Mouse (Mus musculus): Measurements from ENCODE around the gene Got2.

The Got2 gene

DNA sequence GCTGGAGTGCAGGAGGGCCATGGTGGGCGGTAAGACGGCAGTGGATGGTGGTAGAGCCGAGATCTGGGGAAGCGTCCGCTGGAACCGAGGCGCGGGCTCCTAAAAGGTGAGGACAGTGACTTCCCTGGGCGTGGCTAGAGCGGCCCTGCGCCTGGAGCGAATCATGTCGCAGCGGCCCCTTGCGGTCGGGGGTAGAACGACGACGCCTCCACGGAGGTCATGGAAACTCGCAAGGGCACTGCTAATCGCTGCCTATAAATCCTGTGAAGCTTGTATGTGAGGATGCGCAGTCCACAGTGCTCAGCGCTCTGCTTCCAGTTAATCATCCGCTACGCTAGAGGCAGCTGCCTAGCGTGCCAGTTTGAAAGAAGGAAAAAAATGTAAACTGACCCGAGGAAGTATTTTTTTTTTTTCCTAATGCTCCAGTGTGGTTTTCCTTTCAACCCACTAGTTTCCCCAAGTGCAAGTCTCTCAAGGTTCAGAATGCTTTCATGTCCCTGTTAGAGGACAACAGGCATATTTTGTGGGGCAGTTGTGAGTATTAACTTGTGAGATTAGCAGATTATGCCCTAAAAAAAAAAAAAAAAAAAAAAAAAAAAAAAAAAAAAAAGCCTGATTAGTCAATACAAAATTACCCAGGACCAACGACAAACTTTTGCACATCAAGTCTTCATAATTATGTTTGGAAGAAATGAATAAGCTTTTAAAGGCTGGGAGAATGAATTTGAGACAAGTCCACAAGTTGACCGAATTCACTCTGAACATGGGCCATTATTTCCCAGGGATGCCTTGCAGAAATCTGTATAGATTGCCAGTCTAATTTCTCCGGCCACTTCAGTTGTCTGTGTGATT lies at the start of gene Got2:
Got2 (minus strand) TSS at position 263 of the 852 bp plus-strand sequence.
- DNase-seq (ENCODE audit: low read depth, low spot score), result peak; percentile 96

- DNase-seq (ENCODE audit: low read depth, low spot score), result no peak
Observed at GRCm38 (mm10) chr8:95932841-95933240, 44.5 kb upstream of the Got2 start.

DNA sequence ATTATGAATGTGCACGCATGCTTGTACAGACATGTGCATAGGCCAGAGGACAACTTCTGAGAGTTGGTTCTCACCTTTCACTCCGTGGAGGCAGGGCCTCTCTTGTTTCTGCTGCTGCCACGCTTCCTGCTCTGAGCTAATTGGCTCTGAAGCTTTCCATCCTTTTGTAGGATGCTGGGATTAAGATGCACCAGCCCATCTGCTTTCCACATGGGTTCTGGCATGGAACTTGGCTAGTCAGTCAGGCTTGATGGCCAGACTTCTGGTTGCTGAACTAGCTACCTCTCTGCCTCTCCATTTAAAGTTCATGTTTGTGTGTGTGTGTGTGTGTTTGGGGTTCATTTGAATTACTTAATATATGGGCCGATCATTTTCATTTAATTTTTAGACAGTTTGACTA lies 41.5 kb upstream of the Got2 start:
- DNase-seq (ENCODE audit: low read depth, low spot score), result no peak

DNA sequence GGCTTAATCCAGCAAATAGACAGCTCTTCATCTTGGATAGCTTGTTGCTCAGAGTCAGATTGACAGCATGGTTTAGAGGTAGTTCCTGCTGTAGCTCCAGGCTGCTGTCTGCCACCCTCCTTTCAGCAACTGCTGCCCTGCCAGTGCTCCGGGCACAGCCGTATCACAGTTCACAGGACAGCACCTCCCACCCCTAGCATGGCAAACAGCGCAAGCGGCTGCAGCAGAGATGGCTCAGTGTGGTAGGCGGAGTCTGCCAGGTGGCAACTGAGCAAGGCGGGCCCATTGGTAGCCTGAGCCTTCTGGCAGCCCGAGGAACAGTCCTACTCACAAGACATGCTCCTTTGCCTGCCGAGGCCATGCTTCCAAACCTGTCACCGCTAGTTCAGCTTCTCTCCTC lies 27.8 kb upstream of the Got2 start:
- DNase-seq (ENCODE audit: low read depth, low spot score), result peak; percentile 68

GRCm38 (mm10) chr8:95914905-95915643 lies 26.7 kb upstream of the Got2 start:
- peak; percentile 63 for DNase-seq (ENCODE audit: low read depth, low spot score)

DNA sequence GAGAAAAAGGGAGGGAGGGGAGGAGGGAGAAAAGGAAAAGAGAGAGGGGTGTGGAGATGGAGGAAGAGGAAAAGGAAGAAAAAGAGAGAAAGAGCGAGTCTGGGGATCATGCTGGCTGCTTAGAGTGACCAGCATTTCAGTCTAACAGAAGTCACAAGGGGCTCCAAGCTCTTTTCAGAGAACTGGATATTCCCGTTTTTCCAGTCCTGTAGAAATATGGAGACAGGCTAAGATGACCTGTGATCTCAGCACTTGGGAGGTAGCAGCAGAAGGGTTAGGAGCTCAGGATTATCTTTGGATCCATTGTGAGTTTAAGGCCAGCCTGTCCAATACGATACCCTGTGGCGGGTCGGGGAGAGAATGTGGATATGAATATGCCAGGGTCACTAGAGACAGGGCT lies 22.9 kb upstream of the Got2 start:
- DNase-seq (ENCODE audit: low read depth, low spot score), result no peak

GRCm38 (mm10) chr8:95907885-95908284 lies 19.5 kb upstream of the Got2 start:
- no peak for DNase-seq (ENCODE audit: low read depth, low spot score)

DNA sequence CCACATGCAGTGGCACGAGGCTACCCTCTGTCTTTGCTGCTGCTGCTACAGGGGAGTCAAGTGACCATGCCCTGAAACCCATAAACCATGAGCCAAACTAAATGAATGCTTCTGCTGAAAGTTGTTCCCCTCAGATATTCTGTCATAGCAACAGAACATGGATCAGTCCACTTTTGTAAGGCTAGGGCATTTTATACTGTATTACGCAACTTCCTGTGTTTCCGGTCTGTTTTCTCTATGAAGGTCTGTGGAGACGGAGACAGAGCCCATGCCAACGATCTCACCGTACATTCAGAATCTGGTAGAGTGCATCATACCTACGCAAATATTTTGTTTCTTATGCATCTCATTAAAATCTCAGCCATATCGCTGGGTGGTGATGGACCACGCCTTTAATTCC lies 18.4 kb upstream of the Got2 start:
- DNase-seq (ENCODE audit: low read depth, low spot score), result no peak

DNA sequence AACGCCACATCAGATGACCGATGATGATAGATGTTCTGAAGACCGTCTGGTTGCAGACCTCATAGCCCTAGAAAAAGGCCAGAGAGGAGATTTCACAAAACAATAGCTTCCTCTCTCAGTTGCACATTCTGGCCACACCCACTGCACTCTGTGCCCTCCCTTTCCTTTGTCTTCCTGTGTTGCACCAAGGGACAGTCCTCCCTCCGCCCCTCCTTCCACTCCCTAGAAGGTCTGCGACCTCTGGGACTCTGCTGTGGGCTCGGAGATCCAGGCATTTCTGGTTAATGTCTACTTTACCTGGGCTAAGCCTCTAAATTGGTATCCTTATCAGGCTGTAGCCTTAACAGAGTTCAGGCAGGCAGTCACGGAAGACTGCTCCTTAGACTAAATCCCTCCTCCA lies 13.5 kb upstream of the Got2 start:
- DNase-seq (ENCODE audit: low read depth, low spot score), result no peak

DNA sequence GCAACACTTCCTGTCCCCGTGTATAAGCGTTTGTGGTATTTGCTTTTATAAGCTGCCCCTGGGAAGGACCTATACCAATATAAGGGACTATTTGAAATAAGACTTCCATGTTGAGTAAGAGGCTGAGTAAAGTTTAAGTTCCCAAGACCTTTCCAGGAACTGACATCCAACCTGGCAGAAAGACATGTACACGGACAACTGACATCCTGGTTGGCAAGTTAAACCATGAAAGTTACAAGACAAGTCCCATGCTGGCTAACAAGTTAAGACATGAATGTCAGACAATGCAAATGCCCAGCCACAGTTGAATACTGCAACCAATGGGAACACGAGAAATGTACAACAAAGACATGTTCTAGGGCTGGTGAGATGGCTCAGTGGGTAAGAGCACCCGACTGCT lies 5.4 kb upstream of the Got2 start:
- DNase-seq (ENCODE audit: low read depth, low spot score), result no peak

GRCm38 (mm10) chr8:95887578-95888284 lies 616 bp downstream of the Got2 start:
- DNase-seq (ENCODE audit: low read depth, low spot score), result peak; percentile 28

- DNase-seq (ENCODE audit: low read depth, low spot score), result no peak
Observed at GRCm38 (mm10) chr8:95886647-95887577, 1.4 kb downstream of the Got2 start.

- no peak for DNase-seq (ENCODE audit: low read depth, low spot score)
Observed at GRCm38 (mm10) chr8:95885966-95886365, 2.4 kb downstream of the Got2 start.

DNA sequence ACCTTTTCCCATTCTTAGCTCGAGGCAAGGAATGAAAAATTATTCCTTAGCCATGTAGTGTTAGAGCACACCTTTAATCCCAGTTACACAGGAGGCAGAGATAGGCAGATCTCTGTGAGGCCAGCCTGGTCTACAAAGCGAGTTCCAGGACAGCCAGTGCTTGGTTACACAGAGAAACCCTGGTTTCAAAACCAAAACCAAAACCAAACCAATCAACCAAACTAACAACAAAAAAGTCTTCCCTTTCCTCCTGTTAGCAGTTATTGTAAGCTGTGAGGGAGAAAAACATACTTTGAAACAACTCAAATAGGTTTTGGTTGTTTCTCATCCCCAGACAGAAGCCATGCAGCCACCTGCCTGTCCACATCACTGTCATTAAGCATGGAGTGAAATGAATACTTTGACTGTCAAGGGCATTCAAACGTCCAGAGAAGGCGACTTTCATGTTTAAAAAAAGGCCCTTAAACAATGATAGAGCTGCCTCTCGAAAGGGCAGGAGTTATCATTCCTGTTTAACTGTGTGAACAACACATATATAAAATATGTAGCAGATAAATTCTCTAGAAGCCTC lies 3.0 kb downstream of the Got2 start:
- DNase-seq (ENCODE audit: low read depth, low spot score), result no peak

DNA sequence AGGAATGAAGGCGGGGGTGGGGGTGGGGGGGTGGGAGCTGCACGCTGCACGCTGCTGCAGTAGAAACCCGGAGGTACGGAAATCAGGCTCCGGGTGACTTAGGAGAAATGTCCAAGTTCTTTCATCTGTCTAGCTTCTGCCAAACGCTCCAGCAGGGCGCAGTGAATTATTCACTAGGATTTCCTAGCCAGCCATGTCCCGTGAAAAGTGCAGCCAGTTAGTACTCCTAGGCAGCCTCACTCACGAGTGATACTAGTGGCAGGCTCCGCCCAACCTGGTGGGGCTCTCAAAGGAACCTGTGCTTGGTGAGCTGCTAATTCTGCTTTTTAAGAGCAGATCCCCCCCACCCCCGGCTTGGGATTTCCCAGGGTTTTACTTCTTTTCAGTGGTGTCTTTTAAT lies 3.9 kb downstream of the Got2 start:
- no peak for DNase-seq (ENCODE audit: low read depth, low spot score)

DNA sequence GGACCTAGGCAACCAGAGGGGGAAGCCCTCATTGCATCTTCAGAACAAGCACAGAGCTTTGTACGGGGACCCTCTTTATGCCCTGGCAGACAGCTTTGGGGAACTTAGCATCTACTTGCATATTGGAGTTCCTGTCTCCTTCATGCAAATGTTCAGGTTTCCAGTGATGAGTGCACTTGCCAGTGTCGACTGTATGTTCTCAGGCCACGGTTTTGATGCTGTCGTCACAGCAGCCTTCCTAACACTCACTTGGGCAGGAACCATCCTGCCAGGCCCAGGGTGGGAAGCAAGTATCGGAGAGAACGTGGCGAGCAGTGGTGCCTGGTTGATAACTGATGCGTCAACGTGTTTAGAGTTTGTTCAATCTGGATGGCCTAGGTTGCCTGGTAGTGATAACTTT lies 6.2 kb downstream of the Got2 start:
- no peak for DNase-seq (ENCODE audit: low read depth, low spot score)

DNA sequence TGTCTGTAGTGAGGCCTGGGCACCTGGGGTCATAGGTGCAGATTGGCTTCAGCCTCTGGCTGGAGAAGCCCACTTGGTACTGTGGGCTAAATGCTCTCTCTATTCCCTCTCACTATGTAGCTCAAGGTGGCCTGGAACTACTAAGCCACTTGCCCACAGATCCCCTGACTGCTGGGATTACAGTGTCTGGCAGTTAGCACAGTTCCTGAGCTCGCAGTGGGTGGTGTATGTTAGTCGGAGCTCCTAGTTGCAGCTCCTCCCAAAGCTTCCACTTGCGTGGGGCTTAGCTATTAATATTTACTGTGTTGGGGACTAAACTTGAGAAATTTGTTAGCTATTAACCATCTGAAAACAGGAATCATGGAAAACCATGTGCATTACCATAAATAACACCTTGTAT lies 6.8 kb downstream of the Got2 start:
- no peak for DNase-seq (ENCODE audit: low read depth, low spot score)

- no peak for DNase-seq (ENCODE audit: low read depth, low spot score)
Observed at GRCm38 (mm10) chr8:95879823-95880222, 8.5 kb downstream of the Got2 start.

- DNase-seq (ENCODE audit: low read depth, low spot score), result peak; percentile 64
Observed at GRCm38 (mm10) chr8:95878176-95878962, 10.0 kb downstream of the Got2 start.

DNA sequence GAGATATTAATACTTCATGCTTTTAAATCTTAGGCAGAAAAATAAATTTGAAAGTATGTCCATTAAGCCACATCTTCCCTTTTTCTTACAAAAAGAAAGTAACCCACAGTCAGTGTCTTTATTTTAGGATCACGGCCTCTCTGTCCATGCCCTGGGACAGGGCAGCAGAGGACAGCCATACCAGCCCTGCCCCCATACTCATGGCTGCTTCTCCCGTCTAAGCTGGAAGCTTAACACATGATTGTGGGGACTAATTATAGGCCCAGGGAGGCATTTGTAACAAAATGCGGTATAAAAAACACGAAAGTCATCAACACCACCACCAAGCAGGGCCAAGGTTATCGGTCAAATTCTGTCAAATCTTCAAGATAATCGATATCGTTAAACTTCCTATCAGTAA lies 13.1 kb downstream of the Got2 start:
- no peak for DNase-seq (ENCODE audit: low read depth, low spot score)

Data from WW6 (cell line).